Comparison of ENCODE assay signal across 20 mouse cellular contexts in the genomic region with DNA sequence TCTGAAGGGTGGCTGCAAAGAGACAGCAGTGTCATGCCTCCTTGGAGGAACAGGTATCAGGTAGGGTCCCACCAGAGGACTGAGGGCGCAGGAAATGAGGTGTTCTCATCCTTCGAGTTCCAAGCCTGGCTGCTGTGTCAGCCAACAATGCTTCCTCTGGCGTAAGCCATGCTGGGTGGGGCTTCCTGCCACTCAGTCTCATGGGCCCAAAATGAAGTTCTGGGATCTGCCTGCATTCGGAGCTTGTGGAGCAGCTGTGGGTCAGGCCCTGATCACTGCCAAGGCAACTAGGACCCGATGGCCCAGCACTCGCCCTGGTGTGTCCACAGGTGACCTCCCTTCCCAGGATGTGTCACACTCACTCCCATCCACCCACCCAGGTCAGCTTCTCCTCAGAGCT.
DNase-seq lines count a peak whose midpoint lies in the region; ATAC-seq and TF ChIP-seq lines count a peak whose summit lies in the region.
"Had no signal": no experiment of that assay in that cellular context is flagged by ENCODE, and none has a peak within 500 bp of the region (broad histone marks: within the 10 kb centered on the region; RNA-seq: fewer than 3 reads in every experiment).

No protein-coding gene starts in this region.

- no peak overlapping the region for H3K4me3 ChIP-seq in heart, adult 2 months
- no peak overlapping the region for H3K4me3 ChIP-seq in kidney, embryonic 16.5 days (ENCODE audit: low read length)
- H3K4me3 ChIP-seq: forebrain, embryonic 10.5 days; left cerebral cortex, adult 2 months; midbrain, embryonic 12.5 days; neural tube, embryonic 12.5 days had no signal

- H3K4me2 ChIP-seq in kidney, embryonic 16.5 days (replicated peaks; ENCODE audit: low read depth, low read length): no peak overlapping the region
- H3K4me2 ChIP-seq: midbrain, embryonic 12.5 days; neural tube, embryonic 12.5 days had no signal

- H3K79me2 ChIP-seq in heart, adult 2 months (replicated peaks; ENCODE audit: control insufficient read depth, insufficient read depth, low read length): no peaks in the 10 kb centered on the region

- no peaks in the 10 kb centered on the region for H3K9me3 ChIP-seq in kidney, embryonic 16.5 days (ENCODE audit: low read length)
- H3K9me3 ChIP-seq: forebrain, embryonic 10.5 days; midbrain, embryonic 12.5 days; neural tube, embryonic 12.5 days had no signal

- WGBS in heart, adult 2 months: 48% methylated on average over 6 of the region's 6 CpGs
- WGBS in kidney, embryonic 16.5 days: 78% methylated on average over 6 of the region's 6 CpGs

- peak; percentile 50 to 52 for DNase-seq in heart, adult 2 months
- DNase-seq in heart, postnatal 10 days: no peak
- peak; percentile 22 to 48 for DNase-seq in kidney, postnatal 25 days
- DNase-seq in heart, adult 9 months (ENCODE audit: low spot score in 2 of 2): peak; percentile 41 to 63
- DNase-seq in kidney, postnatal 36 days: peak; percentile 41 to 43
- DNase-seq in urinary bladder, postnatal 14 days (ENCODE audit: low spot score): no peak
- DNase-seq: cerebellum, adult 2 months; forebrain, postnatal 0 days; layer of hippocampus, adult 9-11 months; left cerebral cortex, postnatal 4 days; thymus, postnatal 25 days had no signal

- no peak for ATAC-seq in kidney, embryonic 16.5 days (ENCODE audit: low FRiP score, low TSS enrichment)
- ATAC-seq: forebrain, postnatal 0 days; lung, postnatal 0 days had no signal

- no peak for TF ChIP-seq CTCF in heart, adult 2 months (IDR thresholded peaks at IDR 0.05)

- H3K27me3 ChIP-seq in heart, adult 2 months (ENCODE audit: control insufficient read depth, insufficient read depth, low read length): no peaks in the 10 kb centered on the region
- H3K27me3 ChIP-seq in kidney, embryonic 16.5 days (ENCODE audit: insufficient read depth, low read length): no peaks in the 10 kb centered on the region
- H3K27me3 ChIP-seq: CH12.LX; midbrain, embryonic 12.5 days; neural tube, embryonic 12.5 days had no signal

- peak overlapping the region; percentile 1 for H3K27ac ChIP-seq in heart, adult 2 months
- no peak overlapping the region for H3K27ac ChIP-seq in kidney, embryonic 16.5 days (ENCODE audit: low read length)
- H3K27ac ChIP-seq: kidney, postnatal 0 days; left cerebral cortex, adult 2 months; liver, embryonic 14.5 days; midbrain, embryonic 12.5 days; neural tube, embryonic 12.5 days had no signal

- intact Hi-C loops in heart, adult 2 months (cut with DNase I): loop anchor here (5.0 kb wide), 2 partner anchors 46 to 61 kb away; partner anchors contain the start of gene Mvb12b
- intact Hi-C loops in heart, postnatal 10 days (cut with DNase I): no loop called here

- peak; percentile 68; the same call in 1 of the 2 replicates for TF ChIP-seq EP300 in heart, adult 2 months (IDR thresholded peaks at IDR 0.05; ENCODE audit: insufficient read depth, low read depth, low read length)

- H3K4me1 ChIP-seq in heart, adult 2 months (ENCODE audit: control insufficient read depth, insufficient read depth, low read length): peaks cover 10% of the 10 kb centered on the region
- H3K4me1 ChIP-seq in kidney, embryonic 16.5 days (ENCODE audit: insufficient read depth, low read length): peaks cover 3% of the 10 kb centered on the region; the same call in 1 of the 2 replicates

- no peak for TF ChIP-seq POLR2A in heart, adult 2 months (IDR thresholded peaks at IDR 0.05; ENCODE audit: insufficient read depth, low read depth, low read length)

- H3K36me3 ChIP-seq in heart, adult 2 months (ENCODE audit: control insufficient read depth, insufficient read depth, low read length): no peaks in the 10 kb centered on the region
- H3K36me3 ChIP-seq in kidney, embryonic 16.5 days (ENCODE audit: insufficient read depth, low read length): peaks cover 32% of the 10 kb centered on the region; the same call in 1 of the 2 replicates

- no peak overlapping the region for H3K9ac ChIP-seq in heart, adult 2 months (ENCODE audit: low read depth, low read length)
- no peak overlapping the region for H3K9ac ChIP-seq in kidney, embryonic 16.5 days (replicated peaks; ENCODE audit: low read length)
- H3K9ac ChIP-seq: forebrain, postnatal 0 days; liver, embryonic 14.5 days; midbrain, embryonic 12.5 days; neural tube, embryonic 12.5 days had no signal

Comparison
In these comparisons a context has a peak if more than half of its experiments do, and no peak if none do; other contexts are left out.
1. DNase-seq: peak in heart, adult 2 months (2 of 2), kidney, postnatal 25 days (2 of 2), heart, adult 9 months (2 of 2) and kidney, postnatal 36 days (2 of 2); none in heart, postnatal 10 days (0 of 2) and urinary bladder, postnatal 14 days (single experiment).